Comparison of ENCODE assay signal across 14 mouse cellular contexts in genomic region chr7:81604991-81605390, GRCm38 (mm10). TPM values are rescaled to one million over a fixed set of nuclear protein-coding genes. Genes with fewer than 3 reads are reported as not detected.
"Had no signal": no experiment of that assay in that cellular context is flagged by ENCODE, and none has a peak within 500 bp of the region (broad histone marks: within the 10 kb centered on the region; RNA-seq: fewer than 3 reads in every experiment).

No protein-coding gene starts in this region.

- ATAC-seq: lung, postnatal 0 days had no signal

- H3K27me3 ChIP-seq: limb, embryonic 12.5 days; neural tube, embryonic 12.5 days; stomach, embryonic 15.5 days had no signal

- H3K4me2 ChIP-seq: limb, embryonic 12.5 days; neural tube, embryonic 12.5 days; stomach, embryonic 15.5 days had no signal

- H3K36me3 ChIP-seq: neural tube, embryonic 12.5 days; stomach, embryonic 15.5 days had no signal

- DNase-seq: kidney, adult 11 months; kidney, adult 9 months; kidney, postnatal 36 days; lung, postnatal 36 days; midbrain, embryonic 14.5 days; right cerebral cortex, postnatal 4 days; spleen, adult 18-20 months had no signal

- H3K4me1 ChIP-seq: neural tube, embryonic 12.5 days; stomach, embryonic 15.5 days had no signal

- H3K27ac ChIP-seq: kidney, postnatal 0 days; layer of hippocampus, adult 2 months; limb, embryonic 12.5 days; neural tube, embryonic 12.5 days; stomach, embryonic 15.5 days had no signal

- H3K4me3 ChIP-seq: layer of hippocampus, adult 2 months; limb, embryonic 12.5 days; neural tube, embryonic 12.5 days; stomach, embryonic 15.5 days had no signal

- H3K9me3 ChIP-seq: limb, embryonic 12.5 days; neural tube, embryonic 12.5 days; stomach, embryonic 15.5 days had no signal

- H3K9ac ChIP-seq: limb, embryonic 12.5 days; neural tube, embryonic 12.5 days; stomach, embryonic 15.5 days had no signal

RNA-seq across cellular contexts. Expression of gene Fsd2, which starts 38.2 kb away (rescaled TPM):
- polyA plus RNA-seq: intestine, embryonic 14.5 days had no signal
